Mouse (Mus musculus): ENCODE results near the gene Ptprr.
A peak's percentile ranks its signal among the peaks of the same experiment; 100 is the strongest.

DNA sequence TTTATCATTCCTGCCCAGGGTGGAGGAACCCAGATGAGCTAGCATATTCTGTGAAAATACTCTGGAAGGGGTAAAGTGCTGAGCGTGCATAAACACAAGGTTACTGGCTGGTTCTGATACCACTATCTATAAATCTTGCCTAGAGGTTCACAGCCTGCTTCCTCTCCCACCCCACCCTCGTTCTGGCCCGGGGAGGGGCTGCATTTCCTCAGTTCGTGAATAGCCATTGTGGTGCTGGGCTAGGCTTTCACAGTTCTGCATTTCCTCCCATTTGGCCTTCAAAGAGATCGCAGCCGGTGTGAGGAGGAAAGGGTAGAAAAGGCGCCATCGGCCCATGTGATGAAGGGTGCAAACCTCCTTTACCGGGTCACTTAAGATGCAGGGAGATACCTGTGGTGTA, 270.1 kb downstream of the Ptprr start:
- no peak for TF ChIP-seq CTCF (IDR thresholded peaks at IDR 0.05)
- peak; percentile 92 for TF ChIP-seq EP300 (IDR thresholded peaks at IDR 0.05)
